Mouse (Mus musculus) bone marrow, adult 2 months (tissue): Measurements from ENCODE around the gene Lsamp. TPM values are rescaled to one million over a fixed set of nuclear protein-coding genes. Genes with fewer than 3 reads are reported as not detected.

Experiments used
- H3K27ac ChIP-seq: fragments of 200-500 bp; 2 replicates; pipeline ENCODE4 v1.5.1; 2012; ENCODE audit warnings: low read depth, mild to moderate bottlenecking, control low read depth, inconsistent platforms, low read length; ENCODE audit not compliant: control insufficient read depth, poor library complexity, insufficient read depth
- H3K4me1 ChIP-seq: fragments of 200-500 bp; 2 replicates; pipeline ENCODE4 v1.6.1; 2011; ENCODE audit warnings: low read length; ENCODE audit not compliant: control insufficient read depth, insufficient read depth
- H3K4me3 ChIP-seq: fragments of 200-500 bp; replicated peaks from 2 replicates; pipeline ENCODE3; 2011; ENCODE audit warnings: mild to moderate bottlenecking, low read depth, low read length, control low read depth; ENCODE audit not compliant: control insufficient read depth
- CTCF ChIP-seq: fragments of 200-500 bp; IDR thresholded peaks from 2 replicates; pipeline ENCODE4 v1.5.1; 2011; ENCODE audit warnings: low read length, control low read depth; ENCODE audit not compliant: control insufficient read depth, insufficient read depth
- POLR2A ChIP-seq: fragments of 200-500 bp; IDR thresholded peaks from 2 replicates; pipeline ENCODE4 v1.6.1; 2011; ENCODE audit warnings: low read depth, mild to moderate bottlenecking, control low read depth, low read length, borderline replicate concordance; ENCODE audit not compliant: control insufficient read depth
- WGBS: fragments of 180-500 bp; shearing (Covaris S2); methylation state at CpG from one replicate; pipeline ENCODE4 v1.1.7; 2018; 5-methylcytosine and 5-hydroxymethylcytosine counted together
- polyA plus RNA-seq: library from polyadenylated mRNA; stranded (reverse); fragments of >200 nt; gene quantifications from 2 replicates; pipeline ENCODE4 v1.2.4, GENCODE M21; 2011; ENCODE audit warnings: low replicate concordance; ENCODE audit not compliant: missing spikeins, insufficient read depth, insufficient read length

The Lsamp gene
- polyA plus RNA-seq, 1 experiment = not detected

DNA sequence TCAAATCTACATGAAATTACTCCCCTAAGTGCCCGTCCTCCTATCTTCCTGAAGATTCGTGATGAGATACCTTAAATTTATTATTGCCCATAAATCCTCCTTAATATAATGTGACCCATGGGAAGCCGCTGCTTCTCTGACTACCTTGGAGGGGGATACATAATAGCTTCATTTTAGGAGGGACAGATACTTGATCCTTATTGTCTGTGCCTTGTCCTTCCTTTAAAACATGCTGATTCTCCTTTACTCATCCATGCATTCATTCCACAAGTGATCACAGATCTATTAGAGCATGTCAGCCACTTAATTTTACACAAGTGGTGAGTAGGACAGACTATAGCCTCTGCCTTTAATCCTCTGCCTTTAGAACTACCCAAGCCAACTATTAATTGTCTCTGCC, 1426.5 kb downstream of the Lsamp start:
- TF ChIP-seq CTCF (no peak), POLR2A (no peak)
- Histone ChIP-seq H3K4me1 (no peaks in the 10 kb centered on the region), H3K4me3 (no peak overlapping the region), H3K27ac (no peak overlapping the region)
- 63% methylated on average over 3 of the region's 3 CpGs for WGBS

DNA sequence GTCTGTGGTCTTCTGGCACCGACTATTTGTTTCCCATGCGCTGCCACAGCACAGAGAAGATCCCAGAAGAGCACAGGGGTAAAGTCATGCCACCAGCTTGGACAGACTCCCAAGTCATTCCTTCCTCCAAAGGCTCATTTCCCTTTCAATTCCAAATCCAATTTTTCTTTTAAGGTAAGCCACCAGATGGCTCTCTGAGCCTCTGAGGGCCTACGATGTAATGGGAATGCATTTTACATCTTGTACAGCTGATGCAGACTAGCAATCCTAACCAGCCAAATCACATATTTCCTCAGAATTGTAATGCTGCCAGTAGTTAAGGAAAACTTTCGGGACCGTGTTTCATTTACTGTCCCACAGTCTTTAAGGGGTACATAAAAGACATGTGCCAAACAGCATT, 1433.2 kb downstream of the Lsamp start:
- Histone ChIP-seq H3K4me1 (no peaks in the 10 kb centered on the region), H3K27ac (no peak overlapping the region), H3K4me3 (no peak overlapping the region)
- no peak for TF ChIP-seq CTCF
- TF ChIP-seq POLR2A = no peak
- 78% methylated on average over 5 of the region's 5 CpGs for WGBS

DNA sequence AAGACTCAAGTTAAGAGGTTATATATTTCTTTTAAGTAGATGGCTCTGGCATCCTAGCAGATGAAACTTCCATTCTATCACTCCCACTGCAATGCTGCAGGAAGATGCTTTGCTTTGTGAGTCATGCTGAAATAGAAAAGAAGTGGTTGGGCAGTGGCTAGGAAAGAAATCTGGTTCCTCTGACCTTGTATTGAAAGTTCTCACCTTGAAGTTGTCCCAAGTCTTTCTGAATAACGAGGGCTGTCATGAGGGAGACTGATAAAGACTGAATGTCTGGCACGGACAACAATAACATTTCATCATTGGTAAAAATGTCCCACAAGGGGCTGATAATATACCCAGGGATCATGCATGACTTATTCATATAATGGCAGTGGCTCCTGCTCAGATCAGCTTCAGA, 1483.2 kb downstream of the Lsamp start:
- WGBS = 54% methylated on average over 2 of the region's 2 CpGs
- TF ChIP-seq POLR2A = no peak
- no peak for TF ChIP-seq CTCF
- no peaks in the 10 kb centered on the region for H3K4me1 ChIP-seq
- H3K27ac ChIP-seq = no peak overlapping the region
- H3K4me3 ChIP-seq = no peak overlapping the region

DNA sequence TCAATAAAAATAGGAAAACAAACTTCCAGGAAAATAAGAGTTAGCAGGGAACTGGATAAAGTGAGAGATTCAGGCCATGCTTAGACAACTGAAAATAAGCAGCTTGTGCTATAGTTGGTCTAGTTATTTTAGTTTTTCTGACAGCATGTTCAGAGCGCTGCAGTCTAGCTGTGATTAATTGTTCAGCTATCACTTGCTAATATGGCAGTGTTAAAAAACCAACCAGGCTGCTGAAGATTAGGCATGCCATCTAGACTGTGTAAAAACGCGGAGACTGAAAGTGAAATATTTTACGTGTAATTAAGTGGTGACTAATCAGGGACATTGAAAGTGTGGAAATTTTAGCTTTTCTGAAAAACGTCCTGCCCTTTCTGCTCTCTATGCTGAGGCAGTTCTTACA, 1494.5 kb downstream of the Lsamp start:
- 83% methylated on average over 5 of the region's 5 CpGs for WGBS
- no peaks in the 10 kb centered on the region for H3K4me1 ChIP-seq

DNA sequence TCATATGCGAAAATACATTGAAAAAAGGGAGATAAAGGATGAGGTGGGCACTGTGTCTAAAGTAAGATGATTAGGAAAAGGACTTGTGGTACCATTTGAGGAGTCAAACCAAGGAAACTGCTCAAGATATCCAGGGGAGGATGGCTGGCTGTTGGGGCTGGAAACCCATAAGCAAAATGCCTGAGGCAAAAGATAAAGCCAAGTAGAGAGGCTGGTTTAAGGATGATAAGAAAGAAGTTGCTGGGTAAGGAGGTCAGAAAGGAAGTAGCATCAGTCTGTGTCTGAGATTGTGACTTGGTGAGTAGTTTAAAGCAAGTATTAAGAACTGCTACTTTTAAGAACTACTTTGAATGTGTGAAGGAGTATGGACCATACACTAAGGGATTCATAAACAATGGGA, 1497.7 kb downstream of the Lsamp start:
- H3K27ac ChIP-seq = no peak overlapping the region
- TF ChIP-seq CTCF (no peak), POLR2A (no peak)
- H3K4me3 ChIP-seq = no peak overlapping the region
- H3K4me1 ChIP-seq = no peaks in the 10 kb centered on the region
- 58% methylated on average over 1 of the region's 1 CpGs for WGBS

More for the DNA sequence above, 1494.5 kb downstream of the Lsamp start:
- H3K27ac ChIP-seq = no peak overlapping the region
- no peak for TF ChIP-seq CTCF
- TF ChIP-seq POLR2A = no peak
- no peak overlapping the region for H3K4me3 ChIP-seq

DNA sequence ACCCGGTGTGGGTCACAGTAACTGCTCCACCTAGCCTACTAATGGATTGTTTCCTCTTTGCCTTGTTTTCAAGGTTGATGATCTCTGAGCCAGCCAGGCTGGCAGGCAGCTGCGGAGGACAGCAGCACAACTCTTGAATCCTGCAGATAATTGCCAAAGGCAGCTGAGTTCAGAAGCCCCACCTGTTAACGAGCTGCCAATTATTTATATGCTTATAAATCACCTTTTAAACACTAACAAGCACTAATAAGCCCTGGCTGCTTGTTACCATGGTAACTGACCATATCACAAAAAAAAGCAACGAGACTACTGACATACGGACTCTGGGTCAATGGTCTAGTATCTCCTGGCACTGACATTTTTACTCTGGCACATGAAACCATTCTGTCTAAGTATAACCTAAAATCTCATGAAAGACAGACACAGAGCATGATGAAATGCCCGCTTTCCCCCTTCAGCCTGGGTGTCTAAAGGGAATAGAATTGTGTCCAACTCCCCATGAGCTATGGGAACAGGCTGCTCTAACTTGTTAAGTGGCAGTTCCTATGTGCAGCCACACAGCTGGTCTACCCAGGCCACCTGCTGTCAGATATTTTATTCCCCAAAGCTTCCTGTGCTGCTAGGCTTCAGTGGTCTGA, 1526.9 kb downstream of the Lsamp start:
- TF ChIP-seq CTCF = no peak
- TF ChIP-seq POLR2A = no peak
- Histone ChIP-seq H3K4me3 (no peak overlapping the region), H3K4me1 (no peaks in the 10 kb centered on the region), H3K27ac (no peak overlapping the region)
- 63% methylated on average over 6 of the region's 6 CpGs for WGBS

DNA sequence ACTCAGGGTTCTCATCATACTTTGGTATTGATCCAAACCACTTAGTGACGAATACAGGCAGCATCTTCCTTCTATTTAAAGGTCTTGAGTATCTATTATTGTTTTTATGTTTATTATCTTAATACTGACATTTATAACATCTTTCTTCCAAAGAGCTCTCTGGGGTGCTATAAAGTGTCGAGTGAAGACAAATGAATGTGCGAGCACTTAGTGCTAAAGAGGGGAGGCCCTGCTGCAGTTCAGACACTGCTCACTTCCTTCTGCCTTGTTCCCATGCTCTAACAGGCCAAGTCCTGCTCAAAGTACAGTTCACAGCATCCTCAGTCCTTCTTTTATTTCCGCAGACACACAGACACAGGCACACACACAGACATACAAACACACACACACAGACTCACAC, 1537.4 kb downstream of the Lsamp start:
- Histone ChIP-seq H3K27ac (no peak overlapping the region), H3K4me3 (no peak overlapping the region), H3K4me1 (no peaks in the 10 kb centered on the region)
- TF ChIP-seq POLR2A = no peak
- no peak for TF ChIP-seq CTCF
- 64% methylated on average over 4 of the region's 4 CpGs for WGBS

DNA sequence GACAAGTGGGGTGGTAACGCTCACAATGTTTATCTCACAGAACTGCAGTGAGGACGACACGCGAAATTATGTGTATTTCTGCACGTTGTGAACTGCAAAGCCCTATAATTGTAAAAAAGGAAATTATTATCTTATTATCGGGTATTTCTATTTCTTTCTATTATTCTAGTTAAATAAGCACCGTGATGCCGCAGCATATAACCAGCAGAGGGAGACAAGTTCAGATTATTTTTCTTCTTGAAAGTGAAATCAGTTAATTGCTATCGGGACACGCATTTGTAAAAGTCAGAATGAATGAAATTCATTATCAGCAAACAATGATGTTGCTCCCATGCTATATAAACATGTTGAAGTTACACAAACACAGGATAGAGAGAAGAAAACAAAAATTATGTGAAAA, 1540.1 kb downstream of the Lsamp start:
- TF ChIP-seq POLR2A = no peak
- TF ChIP-seq CTCF = no peak
- 62% methylated on average over 10 of the region's 10 CpGs for WGBS
- H3K27ac ChIP-seq = no peak overlapping the region
- no peak overlapping the region for H3K4me3 ChIP-seq
- no peaks in the 10 kb centered on the region for H3K4me1 ChIP-seq
